ENCODE assay signal across 29 mouse cellular contexts in the genomic region with DNA sequence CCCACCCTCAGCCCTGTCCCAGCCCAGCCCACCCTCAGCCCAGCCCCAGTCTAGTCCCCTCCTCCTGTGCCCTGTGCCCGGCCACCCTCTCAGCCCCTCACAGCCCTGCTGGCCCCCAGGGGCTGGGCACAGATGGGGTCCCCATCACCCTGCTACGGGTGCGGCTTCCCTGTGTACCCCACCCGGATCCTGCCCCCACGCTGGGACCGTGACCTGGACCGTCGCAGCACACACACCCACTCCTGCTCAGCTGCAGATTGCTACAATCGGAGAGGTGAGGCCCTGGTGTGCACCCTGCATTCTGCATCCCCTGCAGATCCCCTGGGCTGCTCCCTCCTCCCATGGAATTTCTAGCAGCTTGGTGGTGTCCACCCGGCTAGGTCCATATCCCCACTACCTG. TPM values are rescaled to one million over a fixed set of nuclear protein-coding genes. Genes with fewer than 3 reads are reported as not detected.
"Had no signal": no experiment of that assay in that cellular context is flagged by ENCODE, and none has a peak within 500 bp of the region (broad histone marks: within the 10 kb centered on the region; RNA-seq: fewer than 3 reads in every experiment).

No protein-coding gene starts in this region.

- H3K4me2 ChIP-seq: liver, embryonic 15.5 days; lung, embryonic 15.5 days; midbrain, embryonic 12.5 days; midbrain, embryonic 15.5 days; neural tube, embryonic 13.5 days; neural tube, embryonic 15.5 days had no signal

- H3K4me3 ChIP-seq: liver, embryonic 15.5 days; lung, embryonic 15.5 days; megakaryocyte, embryonic 14.5 days; midbrain, embryonic 12.5 days; midbrain, embryonic 15.5 days; neural tube, embryonic 13.5 days; neural tube, embryonic 15.5 days had no signal

- H3K36me3 ChIP-seq: midbrain, embryonic 12.5 days; midbrain, embryonic 15.5 days; neural tube, embryonic 13.5 days; neural tube, embryonic 15.5 days had no signal

- DNase-seq: liver, postnatal 0 days; lung, adult 2 months; lung, postnatal 14 days; lung, postnatal 36 days; retina, postnatal 1 day; right cerebral cortex, adult 18-20 months; right cerebral cortex, postnatal 25 days; right cerebral cortex, postnatal 4 days; spleen, adult 18-20 months; thymus, adult 18-20 months; thymus, postnatal 14 days; thymus, postnatal 36 days had no signal

RNA-seq across cellular contexts. Expression of a gene that starts 54.7 kb away (rescaled TPM):
- total RNA-seq: megakaryocyte progenitor cell, adult 5-6 weeks; midbrain, postnatal 0 days; monocyte, adult 5-6 weeks had no signal
- polyA plus RNA-seq: liver, embryonic 15.5 days; liver, postnatal 0 days; lung, adult 2 months; lung, embryonic 15.5 days; lung, postnatal 0 days; macrophage; midbrain, embryonic 12.5 days; midbrain, embryonic 15.5 days; midbrain, postnatal 0 days; neural tube, embryonic 11.5 days; neural tube, embryonic 13.5 days; neural tube, embryonic 15.5 days; small intestine, adult 2 months; stomach, embryonic 14.5 days; stomach, embryonic 16.5 days; thymus, postnatal 0 days had no signal
